Mouse (Mus musculus) spleen, adult 2 months (tissue): Measurements from ENCODE around the gene Igsf9b. TPM values are rescaled to one million over a fixed set of nuclear protein-coding genes. Genes with fewer than 3 reads are reported as not detected.

Source experiments
- DNase-seq, 2 experiments: peaks; one replicate each; pipeline versions ENCODE4 v3.0.0 to v3.0.0-alpha.2; 2012 to 2021; ENCODE audit warnings: low spot score in 2 of 2, low read depth in 1 of 2
- H3K27ac ChIP-seq: fragments of 200-500 bp; 2 replicates; pipeline ENCODE4 v1.5.1; 2012; ENCODE audit warnings: low read length, inconsistent platforms; ENCODE audit not compliant: insufficient read depth
- H3K27me3 ChIP-seq: fragments of 200-500 bp; 2 replicates; pipeline ENCODE4 v1.6.1; 2012; ENCODE audit warnings: mild to moderate bottlenecking, moderate library complexity, low read length, inconsistent platforms; ENCODE audit not compliant: control insufficient read depth, insufficient read depth
- H3K36me3 ChIP-seq: fragments of 200-500 bp; 2 replicates; pipeline ENCODE4 v1.6.1; 2012; ENCODE audit warnings: mild to moderate bottlenecking, low read length, inconsistent platforms; ENCODE audit not compliant: control insufficient read depth, insufficient read depth
- H3K4me1 ChIP-seq: fragments of 200-500 bp; 2 replicates; pipeline ENCODE4 v1.6.1; 2011; ENCODE audit warnings: inconsistent platforms; ENCODE audit not compliant: control insufficient read depth, insufficient read depth, insufficient read length
- H3K4me3 ChIP-seq: fragments of 200-500 bp; 2 replicates; pipeline ENCODE4 v1.5.1; 2011; ENCODE audit warnings: mild to moderate bottlenecking, inconsistent platforms; ENCODE audit not compliant: insufficient read depth, insufficient read length; ENCODE audit errors: extremely low read depth
- CTCF ChIP-seq: fragments of 200-500 bp; IDR thresholded peaks from 2 replicates; pipeline ENCODE4 v1.5.1; 2011; ENCODE audit warnings: mild to moderate bottlenecking, inconsistent platforms; ENCODE audit not compliant: insufficient read depth, insufficient read length, insufficient replicate concordance; ENCODE audit errors: extremely low read depth
- POLR2A ChIP-seq: fragments of 200-500 bp; IDR thresholded peaks from 2 replicates; pipeline ENCODE4 v1.6.1; 2011; ENCODE audit warnings: low read depth, low read length, inconsistent platforms
- WGBS: fragments of 180-500 bp; shearing (Covaris S2); methylation state at CpG from one replicate; pipeline ENCODE4 v1.1.7; 2018; 5-methylcytosine and 5-hydroxymethylcytosine counted together
- polyA plus RNA-seq: library from polyadenylated mRNA; depleted of rRNA; stranded (reverse); fragments of >200 nt; gene quantifications from 2 replicates; pipeline ENCODE4 v1.2.3, GENCODE M21; 2012

Gene Igsf9b
- polyA plus RNA-seq, 1 experiment, result 0.29 TPM

DNA sequence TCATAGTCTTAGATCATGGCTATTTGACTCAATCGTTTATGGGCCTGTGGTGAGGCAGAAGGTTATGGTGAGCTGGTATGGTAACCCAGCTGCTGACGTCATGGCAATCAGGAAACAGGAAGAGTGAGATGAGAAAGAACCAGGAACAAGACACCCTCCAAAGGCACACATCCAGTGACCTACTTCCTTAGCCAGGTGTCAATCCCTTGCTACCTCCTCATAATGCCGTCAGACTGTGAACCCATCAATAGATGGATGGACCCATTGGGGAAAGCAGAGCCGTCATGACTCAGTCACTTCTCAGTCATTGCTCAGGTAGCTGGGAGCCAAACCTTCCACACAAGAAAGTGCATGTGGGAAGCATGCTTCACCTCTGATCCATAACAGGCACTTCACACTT, 30.5 kb upstream of the Igsf9b start:
- Histone ChIP-seq H3K4me3 (no peak overlapping the region), H3K36me3 (no peaks in the 10 kb centered on the region), H3K27me3 (no peaks in the 10 kb centered on the region), H3K27ac (no peak overlapping the region), H3K4me1 (no peaks in the 10 kb centered on the region)
- no peak for DNase-seq
- 73% methylated on average over 4 of the region's 4 CpGs for WGBS
- no peak for TF ChIP-seq CTCF
- no peak for TF ChIP-seq POLR2A

DNA sequence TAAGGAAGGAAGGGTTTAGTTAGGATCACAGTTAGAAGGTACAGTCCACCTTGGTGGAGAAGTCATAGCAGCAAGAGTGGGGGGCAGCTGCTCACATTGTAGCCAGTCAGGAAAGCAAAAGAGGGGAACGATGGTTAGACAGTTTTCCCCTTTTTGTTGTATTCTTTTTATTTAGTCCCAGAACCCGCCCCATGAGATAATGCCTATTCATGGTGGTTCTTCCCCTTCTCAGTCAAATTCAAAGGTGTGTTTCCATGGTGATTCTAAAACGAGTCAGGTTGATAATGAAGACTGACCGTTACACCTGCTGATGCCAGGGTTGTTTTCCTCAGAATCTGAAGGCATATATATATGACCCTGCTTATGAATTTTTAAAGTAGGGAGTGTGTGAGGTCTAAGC, 29.7 kb upstream of the Igsf9b start:
- no peaks in the 10 kb centered on the region for H3K36me3 ChIP-seq
- no peak overlapping the region for H3K27ac ChIP-seq
- H3K27me3 ChIP-seq, result no peaks in the 10 kb centered on the region
- DNase-seq, result no peak
- no peak overlapping the region for H3K4me3 ChIP-seq
- TF ChIP-seq POLR2A (no peak), CTCF (no peak)
- no peaks in the 10 kb centered on the region for H3K4me1 ChIP-seq
- 74% methylated on average over 4 of the region's 4 CpGs for WGBS

DNA sequence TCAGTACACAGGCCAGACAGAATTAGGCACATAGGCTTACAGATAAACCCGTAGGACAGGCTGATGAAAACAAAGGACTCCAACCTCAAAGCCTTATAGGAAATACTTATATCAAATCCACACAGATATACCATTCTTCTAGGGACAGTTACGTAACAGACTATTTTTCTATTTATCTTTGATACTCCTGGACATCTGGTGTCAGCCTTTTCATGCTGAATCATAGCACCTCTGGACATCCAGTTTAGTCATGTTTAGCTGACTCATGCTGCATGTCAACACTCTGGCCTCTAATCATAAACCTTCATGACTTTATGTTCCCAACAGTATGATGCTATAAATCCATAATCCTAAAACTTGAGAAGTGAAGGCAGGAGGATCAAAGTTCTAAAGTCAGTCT, 29.1 kb upstream of the Igsf9b start:
- no peaks in the 10 kb centered on the region for H3K27me3 ChIP-seq
- DNase-seq, result no peak
- H3K4me3 ChIP-seq, result no peak overlapping the region
- H3K36me3 ChIP-seq, result no peaks in the 10 kb centered on the region
- 85% methylated on average over 2 of the region's 2 CpGs for WGBS
- H3K4me1 ChIP-seq, result no peaks in the 10 kb centered on the region
- H3K27ac ChIP-seq, result no peak overlapping the region
- TF ChIP-seq CTCF (no peak), POLR2A (no peak)

DNA sequence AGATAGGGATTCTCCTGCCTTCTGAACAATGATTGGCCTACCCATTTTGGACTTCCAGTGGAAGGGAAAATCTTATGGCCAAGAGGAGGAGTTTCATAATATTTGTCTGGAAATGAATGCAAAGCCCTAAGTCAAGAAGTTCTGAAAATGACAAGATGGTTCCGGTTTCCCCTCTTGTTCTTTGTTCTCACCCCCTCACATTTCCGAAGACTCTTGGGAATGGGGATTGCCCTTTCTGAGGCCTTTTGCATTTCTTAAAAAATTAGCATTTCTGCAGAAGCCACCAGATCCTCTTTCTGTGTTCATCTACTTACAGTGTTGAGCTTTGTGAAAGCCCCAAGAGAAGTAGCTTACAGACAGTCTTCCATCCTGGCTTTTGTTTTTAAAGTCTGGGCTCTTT, 27.1 kb upstream of the Igsf9b start:
- TF ChIP-seq CTCF (no peak), POLR2A (no peak)
- DNase-seq, result no peak
- Histone ChIP-seq H3K4me1 (no peaks in the 10 kb centered on the region), H3K27ac (no peak overlapping the region), H3K36me3 (no peaks in the 10 kb centered on the region), H3K4me3 (no peak overlapping the region), H3K27me3 (no peaks in the 10 kb centered on the region)
- 81% methylated on average over 2 of the region's 2 CpGs for WGBS

DNA sequence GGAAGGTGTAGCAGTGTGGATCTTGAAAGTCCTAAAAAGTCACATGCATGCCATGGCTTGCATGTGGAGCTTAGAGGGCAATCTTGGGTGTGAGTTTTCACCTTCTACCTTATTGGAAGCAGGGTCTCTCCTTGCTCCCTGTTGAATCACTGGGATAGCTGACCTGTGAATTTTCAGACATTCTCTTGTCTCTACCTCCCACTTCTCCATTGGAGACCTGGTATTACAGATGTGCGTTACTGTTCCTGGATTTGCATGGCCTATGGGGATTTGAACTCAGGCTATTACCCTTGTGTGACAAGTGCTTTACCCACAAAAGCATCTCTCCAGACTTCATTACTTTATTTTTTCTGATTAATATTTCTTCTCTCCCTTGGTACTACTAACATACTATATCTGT, 26.1 kb upstream of the Igsf9b start:
- no peak for TF ChIP-seq POLR2A
- TF ChIP-seq CTCF, result no peak
- DNase-seq, result no peak
- H3K27ac ChIP-seq, result no peak overlapping the region
- H3K36me3 ChIP-seq, result no peaks in the 10 kb centered on the region
- no peaks in the 10 kb centered on the region for H3K27me3 ChIP-seq
- H3K4me3 ChIP-seq, result no peak overlapping the region
- no peaks in the 10 kb centered on the region for H3K4me1 ChIP-seq
- WGBS, result 100% methylated on average over 1 of the region's 1 CpGs

DNA sequence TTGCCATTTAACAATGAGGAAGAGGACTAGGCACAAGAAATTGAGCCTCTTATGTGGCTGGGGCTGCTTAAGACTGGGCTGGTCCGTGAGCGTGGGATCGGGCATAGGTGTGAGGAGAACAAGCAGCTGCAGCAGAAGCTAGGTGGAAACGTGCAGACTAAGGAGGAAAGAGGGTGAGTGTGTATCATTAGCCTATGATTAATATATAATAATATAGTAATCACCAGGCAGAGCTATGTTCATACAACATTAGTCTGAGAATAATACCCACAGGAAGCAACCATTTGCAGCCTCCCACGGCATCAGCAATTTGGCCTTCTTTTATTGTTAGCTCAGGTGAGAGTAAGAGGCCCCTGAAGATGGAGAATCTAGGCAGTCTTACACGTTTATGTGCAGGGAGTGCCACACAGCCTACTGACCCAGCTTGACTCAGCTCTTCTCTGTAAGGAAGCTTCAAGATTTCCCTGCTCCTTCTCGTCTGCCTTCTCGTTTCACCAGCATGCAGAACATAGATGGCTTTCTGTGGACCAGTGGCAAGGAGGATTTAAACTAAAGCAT, 22.6 kb upstream of the Igsf9b start:
- Histone ChIP-seq H3K36me3 (no peaks in the 10 kb centered on the region), H3K4me3 (no peak overlapping the region), H3K27ac (no peak overlapping the region), H3K4me1 (no peaks in the 10 kb centered on the region), H3K27me3 (no peaks in the 10 kb centered on the region)
- DNase-seq, result no peak
- TF ChIP-seq POLR2A, result no peak
- no peak for TF ChIP-seq CTCF
- WGBS, result 67% methylated on average over 8 of the region's 8 CpGs

DNA sequence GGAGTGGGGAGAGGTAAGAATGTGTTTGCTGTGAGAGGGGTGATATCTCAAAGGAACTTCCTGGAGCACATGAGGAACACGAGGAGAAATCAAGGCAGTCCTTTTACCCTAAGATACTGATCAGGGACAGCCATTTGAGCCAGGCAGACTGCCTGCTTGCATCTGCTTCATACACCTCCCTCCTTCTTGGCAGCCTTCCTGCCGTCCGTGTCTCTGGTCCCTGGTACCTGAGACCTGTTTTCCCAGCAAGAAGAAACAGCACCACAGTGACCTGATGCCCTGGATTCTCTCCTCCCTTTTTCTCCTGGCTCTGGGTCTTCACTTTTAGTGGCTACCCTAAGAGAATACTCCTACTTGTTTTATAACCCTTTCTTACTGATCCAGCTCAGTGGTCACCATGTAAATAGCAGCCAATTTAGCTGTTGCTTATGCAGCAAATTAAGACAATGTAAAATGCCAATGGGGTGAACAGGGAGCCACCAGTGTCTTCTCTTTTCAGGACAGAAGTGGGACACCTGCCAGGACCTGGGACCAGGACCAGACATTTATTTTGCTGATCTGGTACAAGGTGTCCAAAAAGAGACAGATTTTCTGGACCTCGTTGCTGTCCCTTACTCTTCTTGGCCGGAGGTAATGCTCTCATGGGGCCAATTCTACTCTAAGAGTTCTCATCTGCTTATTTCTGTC, 21.5 kb upstream of the Igsf9b start:
- Histone ChIP-seq H3K27ac (no peak overlapping the region), H3K36me3 (no peaks in the 10 kb centered on the region), H3K27me3 (no peaks in the 10 kb centered on the region), H3K4me1 (no peaks in the 10 kb centered on the region), H3K4me3 (no peak overlapping the region)
- TF ChIP-seq POLR2A (no peak), CTCF (no peak)
- no peak for DNase-seq
- 57% methylated on average over 5 of the region's 5 CpGs for WGBS
